Mouse (Mus musculus) erythroid progenitor cell, adult 5-6 weeks (primary cell): Measurements from ENCODE around the gene Smtnl1. TPM values are rescaled to one million over a fixed set of nuclear protein-coding genes. Genes with fewer than 3 reads are reported as not detected.
"Not testable (repeated sequence)": the region's sequence is repeated elsewhere in the genome, so short reads cannot be mapped to it uniquely, and the experiment has no call there.

Experiments used
- ATAC-seq: replicated peaks from 2 replicates; pipeline ENCODE4 v1.8.0; 2016; ENCODE audit warnings: moderate number of reproducible peaks, mild to moderate bottlenecking, moderate TSS enrichment, inconsistent platforms; ENCODE audit not compliant: poor library complexity, low FRiP score, severe bottlenecking
- total RNA-seq, 2 experiments: library from RNA; stranded (forward) in 1 of 2; stranded (reverse) in 1 of 2; fragments of 150-400 nt in 1 of 2; fragments of 186-747, 209-891 nt in 1 of 2; gene quantifications; 2 replicates each; pipeline versions ENCODE4 v1.2.3 to v1.2.4; 2015 to 2017; ENCODE audit warnings: low replicate concordance in 2 of 2

Gene Smtnl1
- total RNA-seq, 2 experiments from 2014 or later, result not detected

DNA sequence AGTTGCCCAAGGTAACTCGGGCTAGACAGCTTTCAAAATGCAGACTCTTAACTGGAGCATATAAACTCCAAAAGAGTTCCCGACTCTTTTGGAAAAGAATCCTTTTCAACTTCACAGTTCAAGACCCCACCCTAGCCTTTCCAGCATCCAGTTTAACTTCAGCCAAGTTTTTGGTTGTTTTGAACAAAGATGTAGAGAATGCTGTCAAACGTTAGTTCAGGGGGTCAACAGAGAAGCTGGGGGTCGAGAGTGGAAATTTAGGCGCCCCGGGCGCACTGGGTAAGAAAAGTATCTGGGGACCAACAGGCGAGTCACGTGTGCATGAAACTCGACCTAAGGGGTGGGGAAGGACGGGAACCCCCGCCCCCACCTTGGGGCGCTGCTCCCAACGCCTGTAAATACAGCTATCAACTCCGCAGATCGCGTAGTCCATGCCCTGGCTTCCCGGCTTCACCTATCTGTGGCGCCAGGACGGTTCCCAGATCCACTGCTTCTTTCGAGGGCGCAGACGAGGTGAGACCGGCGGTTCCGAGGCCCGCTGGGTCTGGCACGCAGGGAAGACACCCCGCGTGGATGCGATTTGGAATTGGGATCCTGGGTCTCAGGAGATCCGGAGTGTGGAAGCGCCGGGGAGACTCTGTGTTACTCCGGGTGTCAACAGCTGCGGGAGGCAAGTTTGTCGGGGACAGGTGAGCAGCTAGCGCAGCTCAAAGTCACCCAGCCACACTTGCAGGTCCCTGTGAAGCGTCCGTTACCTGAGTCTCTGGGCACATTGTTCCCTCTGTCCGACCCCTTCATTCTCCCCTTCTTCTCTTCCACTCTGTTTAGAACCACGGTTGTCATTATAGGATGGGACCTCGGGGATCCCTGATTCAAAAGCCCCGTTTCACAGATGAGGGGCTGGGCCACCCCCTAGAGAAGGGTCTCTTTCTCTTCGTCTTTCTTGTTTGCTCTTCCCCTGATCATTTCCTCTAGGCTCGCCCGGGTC is 16.8 kb upstream of the Smtnl1 start:
- ATAC-seq, result peak; percentile 65

DNA sequence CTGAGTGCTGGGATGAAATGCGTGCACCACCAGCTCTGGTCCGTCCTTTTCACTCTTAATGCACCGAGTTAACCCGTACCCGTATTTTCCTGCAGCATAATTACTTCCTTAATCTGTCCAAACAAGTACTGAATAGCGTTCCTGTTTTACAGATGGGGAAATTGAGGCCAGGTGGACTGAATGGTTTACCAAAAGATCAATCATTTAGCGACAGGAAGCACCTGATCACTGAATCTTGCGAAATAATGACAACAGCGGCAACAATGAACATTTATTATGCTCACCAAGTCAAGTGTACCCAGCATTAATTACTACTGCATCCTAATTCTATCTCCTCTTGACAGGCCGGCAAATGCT is 16.1 kb upstream of the Smtnl1 start, which contains the start of gene Slc43a1:
Slc43a1 (plus strand) TSS at position 258 of the 357 bp plus-strand sequence.
- ATAC-seq, result no peak

DNA sequence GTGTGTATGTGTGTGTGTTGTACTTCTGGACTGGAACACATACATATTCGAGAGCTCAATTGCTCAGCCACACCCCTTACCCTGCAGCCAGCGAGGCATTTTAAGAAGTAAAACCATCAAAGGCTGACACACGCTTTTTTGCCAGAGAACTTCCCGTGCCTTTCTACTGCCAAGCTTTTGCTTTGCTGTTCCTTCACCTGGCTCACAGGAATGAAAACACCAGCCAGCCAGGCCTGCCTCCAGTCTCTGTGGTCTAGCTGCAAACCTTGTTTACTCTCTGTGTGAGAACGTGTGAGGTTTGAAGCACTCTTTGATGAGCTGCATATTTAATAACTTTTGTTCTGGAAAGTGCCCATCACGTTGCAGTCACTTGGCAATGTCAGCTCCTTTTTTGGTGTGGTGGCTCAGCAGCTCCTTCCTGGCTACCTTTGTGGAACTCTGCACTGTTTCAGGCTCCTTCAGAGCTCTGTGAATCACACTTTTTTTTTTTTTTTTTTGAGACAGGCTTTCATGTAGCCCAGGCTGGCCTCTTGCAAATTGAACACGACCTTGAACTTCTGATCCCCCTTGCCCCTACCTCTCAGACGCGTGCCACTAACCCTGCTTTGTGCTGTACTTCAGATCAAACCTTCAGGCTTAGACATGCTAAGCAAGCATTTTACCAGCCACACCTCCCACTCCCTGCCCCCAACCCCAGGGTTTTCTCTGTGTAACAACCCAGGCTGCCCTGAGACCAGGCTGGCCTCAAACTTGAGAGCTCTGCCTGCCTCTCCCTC is 15.6 kb upstream of the Smtnl1 start:
- no peak for ATAC-seq

DNA sequence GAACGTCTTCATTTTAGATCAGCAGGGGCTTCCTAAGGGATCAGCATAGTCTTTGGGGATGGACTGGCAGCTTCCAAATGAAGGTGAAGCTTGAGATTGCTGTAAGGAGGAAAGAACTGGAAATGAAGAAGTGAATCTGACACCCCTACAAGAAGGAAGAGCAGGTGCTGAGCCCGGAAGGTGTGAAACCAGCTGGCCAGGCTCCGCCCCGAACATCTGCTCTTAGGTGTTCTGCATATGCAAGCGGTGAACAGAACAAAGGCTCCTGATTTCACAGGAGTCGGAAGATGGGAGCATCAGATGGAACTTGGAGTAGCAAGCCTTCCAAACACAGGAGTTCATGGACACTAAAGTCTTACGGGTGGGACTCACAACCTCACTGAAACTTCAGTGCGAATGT is 14.7 kb upstream of the Smtnl1 start:
- no peak for ATAC-seq

DNA sequence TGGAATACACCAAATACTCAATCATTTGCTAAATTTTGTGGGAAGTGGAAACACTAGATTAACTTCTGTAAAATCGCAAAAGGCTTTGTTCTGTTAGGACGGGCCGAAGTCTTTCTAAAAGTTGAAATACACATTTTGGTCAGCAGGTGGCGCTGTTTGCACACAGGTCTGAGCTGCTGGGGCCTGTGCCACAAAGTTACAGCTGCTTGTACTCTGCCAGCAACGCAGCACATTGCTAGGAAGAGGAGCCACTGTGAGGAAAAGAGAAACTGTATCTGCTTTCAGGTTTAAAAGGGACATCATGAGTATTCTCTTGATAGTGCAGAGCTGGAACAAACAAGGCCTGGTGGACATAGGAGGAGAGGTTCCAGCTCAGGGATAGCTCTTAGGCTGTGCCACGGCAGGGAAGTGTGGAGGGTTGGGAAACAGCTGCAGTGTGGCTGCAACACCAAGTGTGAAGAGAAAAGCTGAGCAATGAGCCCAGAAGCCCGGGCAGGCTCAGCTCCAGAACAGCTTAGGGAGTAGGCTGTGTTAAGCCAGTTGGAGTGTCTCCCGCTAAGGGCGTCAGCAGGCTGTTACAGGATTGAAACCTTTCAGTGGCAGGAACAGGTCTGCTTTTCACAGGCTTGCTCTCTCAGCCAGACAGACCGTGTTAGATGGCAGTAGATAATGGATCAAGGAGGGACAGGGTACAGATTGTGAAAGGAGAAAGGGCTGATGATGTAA is 9.4 kb upstream of the Smtnl1 start:
- ATAC-seq, result peak; percentile 60

DNA sequence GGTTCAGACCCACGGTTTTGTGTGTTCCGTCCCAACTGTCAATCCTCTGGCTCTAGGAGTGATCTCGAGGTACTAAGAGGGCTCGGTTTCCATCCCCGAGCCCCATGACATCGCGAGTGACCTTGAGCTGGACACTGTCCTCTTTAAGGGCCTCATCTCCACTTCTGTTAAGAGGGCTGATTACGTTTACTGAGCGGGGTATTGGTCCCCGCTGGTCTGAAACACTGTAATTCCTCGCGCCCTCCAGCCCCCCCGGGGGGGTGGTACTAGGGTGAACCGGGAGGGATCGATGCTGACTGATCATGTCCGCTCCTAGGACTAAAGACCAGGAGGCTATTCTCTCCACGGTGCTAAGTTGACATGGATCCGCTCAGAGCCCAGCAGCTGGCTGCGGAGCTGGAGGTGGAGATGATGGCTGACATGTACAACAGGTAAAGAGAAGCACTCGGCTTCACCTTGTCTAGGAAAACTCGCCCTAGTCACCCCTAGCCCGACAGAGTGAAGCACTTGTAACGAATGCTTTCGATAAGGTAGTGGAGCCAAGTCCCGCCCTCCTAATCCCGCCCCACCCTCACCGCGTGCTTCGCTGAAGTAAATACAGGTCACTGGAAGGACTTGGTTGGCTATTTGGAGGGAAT is 5.0 kb upstream of the Smtnl1 start:
- peak; percentile 79 for ATAC-seq

DNA sequence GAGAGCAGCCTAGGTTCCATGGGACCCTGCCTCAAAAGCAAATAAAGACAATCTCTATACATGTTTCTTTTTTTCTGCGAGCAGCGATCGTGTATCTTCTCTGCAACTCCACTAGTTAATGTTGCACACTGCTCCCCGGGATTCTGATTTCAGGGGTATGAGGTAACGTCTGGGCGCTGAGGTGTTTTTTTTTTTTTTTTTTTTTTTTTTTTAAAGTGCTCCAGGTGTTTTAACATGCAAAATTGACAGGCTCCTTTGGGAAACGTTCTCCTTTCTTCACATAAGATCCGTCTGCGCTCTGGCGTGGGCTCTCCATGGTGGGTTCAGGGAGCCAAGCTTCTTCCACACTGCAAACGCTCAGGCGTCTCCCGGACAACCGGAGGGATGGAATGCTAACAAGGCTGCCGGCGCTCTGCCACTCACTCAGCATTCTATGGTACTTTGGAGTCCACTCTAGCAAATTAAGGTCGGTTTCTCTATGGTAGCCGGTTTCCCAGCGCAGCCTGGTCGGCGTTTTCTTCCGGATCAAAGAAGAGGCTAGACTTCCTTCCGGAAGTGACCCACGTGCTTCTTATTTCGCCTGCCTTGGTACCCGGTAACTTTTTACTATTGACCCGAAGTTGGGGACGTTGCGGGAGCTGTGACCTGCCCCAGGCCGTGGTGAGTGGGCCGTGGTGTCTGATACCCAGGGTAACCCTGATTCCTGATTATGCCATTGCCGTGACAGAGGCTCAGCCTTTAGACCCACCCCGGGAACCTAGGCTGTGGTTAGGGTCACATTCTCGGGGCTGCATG is 4.2 kb upstream of the Smtnl1 start, which contains the start of gene Timm10:
Timm10 (plus strand) TSS at position 510 of the 795 bp plus-strand sequence.
- ATAC-seq, result peak; percentile 91

DNA sequence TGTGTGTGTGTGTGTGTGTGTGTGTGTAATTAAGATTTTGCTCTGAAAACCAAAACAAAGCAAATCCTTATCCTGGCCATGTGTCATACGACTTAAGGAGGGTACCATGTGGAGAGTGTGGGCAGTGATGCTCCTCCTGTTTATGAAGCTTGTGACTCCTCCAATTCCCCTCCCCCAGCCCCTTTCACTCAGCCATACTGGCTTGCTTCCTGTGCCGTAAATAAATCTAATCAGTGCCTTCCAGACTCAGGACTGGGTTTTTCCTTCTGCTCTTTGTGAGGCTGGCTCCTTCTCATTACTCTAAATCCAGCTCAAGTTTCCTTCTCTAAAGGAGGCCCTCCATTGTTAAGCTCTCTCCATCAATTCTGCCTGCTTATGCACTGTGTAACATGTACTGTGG is 785 bp upstream of the Smtnl1 start:
- no peak for ATAC-seq

DNA sequence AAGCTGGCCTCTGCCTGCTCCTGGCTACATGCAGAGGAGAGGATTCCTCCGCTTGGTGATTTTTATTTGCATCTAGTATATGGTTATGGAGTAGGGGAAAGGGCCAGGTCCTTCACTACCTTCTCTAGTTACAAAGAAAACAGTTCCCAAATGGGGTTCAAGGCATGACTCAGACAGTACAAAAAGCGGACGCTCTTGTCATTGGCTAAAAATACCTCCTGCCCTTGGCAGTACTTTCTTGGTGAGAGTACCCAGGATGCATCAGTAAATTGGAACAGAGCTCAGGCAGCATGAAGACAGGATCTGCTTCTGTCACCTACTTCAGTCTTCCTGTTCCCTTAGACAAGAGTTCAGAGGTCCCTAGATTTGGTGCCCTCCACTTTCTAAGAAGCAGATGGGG is 2.6 kb downstream of the Smtnl1 start:
- no peak for ATAC-seq

DNA sequence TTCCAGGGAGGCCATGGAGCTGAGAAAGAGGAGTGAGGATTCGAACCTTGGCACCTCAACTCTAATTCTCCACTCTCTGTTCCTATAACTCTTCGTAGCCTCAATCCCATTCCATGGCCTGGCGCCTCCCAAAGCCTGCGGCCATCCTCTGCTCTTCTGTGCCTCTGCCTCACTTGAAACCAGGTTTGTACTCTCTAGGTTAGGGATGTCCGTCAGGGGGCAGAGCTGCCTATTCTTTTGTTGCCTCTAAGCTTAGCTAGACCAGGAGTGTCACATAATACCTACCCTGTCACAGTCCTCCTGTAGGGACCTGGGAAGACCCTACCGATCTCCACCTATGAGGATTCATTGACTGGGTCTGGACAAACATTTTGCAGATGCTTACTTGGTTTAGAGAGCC is 9.8 kb downstream of the Smtnl1 start:
- ATAC-seq, result no peak

DNA sequence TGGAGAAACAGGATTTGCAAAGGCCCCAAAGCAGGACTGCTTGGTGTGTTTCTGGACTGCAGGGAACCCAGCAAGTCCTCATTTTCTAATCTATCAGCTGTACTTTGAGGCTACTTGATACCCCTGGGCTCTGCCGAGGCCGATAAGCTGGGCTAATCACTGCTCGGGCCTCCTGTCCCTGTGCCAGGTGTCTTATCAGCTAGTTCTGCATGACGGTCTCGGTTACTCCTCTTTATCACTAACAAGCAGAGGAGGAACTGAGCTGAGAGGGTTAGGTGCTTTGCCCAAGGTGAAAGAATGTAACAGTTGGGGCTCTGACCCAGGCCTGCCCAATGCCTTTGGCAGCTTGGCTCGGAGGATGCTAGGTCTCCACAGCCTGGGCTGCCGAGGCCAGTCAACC is 10.6 kb downstream of the Smtnl1 start:
- peak; percentile 89 for ATAC-seq

DNA sequence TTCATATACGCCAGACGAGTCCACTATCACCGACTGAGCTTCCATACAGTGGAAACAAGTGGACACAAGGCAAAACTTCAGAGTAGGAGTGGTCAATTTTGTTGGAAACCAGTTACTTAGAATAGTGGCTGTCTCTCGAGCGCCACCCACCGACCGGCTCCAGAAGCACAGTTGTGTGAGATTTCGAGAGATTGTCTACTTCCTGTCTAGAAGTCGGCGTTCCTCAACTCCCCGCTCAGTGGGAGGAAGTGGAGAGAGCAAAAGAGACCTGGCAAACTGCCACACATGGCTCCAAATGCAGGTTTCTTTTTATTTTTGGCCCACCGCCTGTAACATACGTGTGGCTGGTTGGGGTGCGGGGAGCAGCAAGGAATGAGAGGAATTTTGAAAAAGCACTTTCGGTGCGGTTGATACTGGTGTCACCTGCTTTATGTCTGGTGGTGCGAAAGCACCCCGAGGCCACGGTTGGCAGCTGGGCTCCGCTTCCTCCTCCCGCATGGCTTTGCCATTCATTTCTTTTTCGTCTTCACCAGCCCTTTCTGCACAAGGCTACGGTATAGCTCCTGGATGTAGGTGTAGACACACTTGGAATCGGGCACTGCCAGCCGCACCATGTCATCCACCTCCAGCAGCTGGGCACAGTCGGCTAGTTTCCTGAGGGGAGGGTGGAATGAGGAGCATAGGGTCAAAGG is 11.4 kb downstream of the Smtnl1 start:
- peak; percentile 55 for ATAC-seq

DNA sequence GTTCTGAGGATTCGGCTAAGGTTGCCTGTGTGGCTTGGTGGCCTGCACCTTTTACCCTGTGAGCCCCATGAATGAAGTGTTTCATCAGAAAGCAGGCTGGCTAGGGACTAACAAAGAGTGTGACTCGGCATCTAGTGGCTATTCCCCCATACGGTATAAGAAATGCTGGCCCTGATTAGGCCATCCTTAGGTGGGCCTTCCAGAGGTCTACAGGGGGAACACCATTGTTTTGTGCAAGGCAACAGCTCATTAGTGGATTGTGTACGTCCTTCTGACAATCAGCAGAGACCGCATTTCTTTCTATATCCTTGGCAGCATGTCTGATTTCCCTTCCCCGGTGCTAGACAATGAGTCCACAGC is 11.9 kb downstream of the Smtnl1 start:
- no peak for ATAC-seq

DNA sequence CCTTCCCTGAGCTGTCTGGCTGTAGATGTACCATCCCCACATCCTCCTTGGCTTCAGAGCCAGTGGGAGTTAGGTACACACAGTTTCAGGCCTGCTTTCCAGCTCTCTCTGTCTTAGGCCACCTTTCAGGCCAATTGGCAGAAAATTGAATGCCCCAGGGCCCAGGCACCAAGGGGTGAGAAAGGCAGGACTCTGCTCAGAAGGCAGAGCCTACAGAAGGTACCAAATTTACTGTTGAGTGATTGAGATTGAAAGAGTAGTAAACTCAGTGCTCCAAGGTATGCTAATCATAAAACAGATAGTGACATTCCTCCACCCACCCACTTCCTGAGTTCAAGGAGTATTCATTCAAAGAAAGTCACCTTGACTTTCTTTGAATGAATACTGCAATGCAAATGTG is 13.1 kb downstream of the Smtnl1 start:
- no peak for ATAC-seq

DNA sequence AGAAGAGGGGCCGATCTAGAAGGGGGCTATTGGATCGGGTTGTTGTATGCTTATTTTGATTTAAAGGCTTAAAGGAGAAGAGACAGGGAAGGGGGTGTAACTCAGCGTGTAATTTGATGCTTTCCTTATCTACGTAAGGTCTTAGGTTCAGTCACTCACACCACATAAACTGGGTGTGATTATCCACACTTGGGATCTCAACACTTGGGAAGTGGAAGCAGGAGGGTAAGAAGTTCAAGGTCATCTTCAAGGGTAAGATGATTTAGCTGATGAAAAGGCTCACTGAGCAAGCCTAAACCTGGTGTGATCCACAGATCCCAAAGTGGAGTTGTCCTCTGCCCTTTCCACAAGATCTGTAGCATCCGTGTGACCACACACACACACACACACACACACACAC is 15.9 kb downstream of the Smtnl1 start:
- no peak for ATAC-seq

DNA sequence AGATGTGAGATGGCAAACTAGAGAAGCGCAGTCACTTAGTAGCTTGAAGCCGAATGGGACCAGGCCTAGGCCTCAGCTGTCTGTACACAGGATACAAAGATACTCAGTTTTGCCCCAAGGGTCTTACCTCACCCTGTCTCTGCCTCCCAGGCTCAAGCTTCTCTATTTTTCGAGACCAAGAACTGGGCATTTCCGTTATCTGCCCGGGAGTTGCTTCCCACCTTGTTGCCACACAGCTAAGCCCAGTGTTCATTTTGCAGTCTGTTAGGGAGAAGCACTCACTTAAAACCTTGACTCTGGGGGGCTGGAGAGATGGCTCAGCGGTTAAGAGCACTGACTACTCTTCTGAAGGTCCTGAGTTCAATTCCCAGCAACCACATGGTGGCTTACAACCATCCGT is 18.5 kb downstream of the Smtnl1 start:
- no peak for ATAC-seq

DNA sequence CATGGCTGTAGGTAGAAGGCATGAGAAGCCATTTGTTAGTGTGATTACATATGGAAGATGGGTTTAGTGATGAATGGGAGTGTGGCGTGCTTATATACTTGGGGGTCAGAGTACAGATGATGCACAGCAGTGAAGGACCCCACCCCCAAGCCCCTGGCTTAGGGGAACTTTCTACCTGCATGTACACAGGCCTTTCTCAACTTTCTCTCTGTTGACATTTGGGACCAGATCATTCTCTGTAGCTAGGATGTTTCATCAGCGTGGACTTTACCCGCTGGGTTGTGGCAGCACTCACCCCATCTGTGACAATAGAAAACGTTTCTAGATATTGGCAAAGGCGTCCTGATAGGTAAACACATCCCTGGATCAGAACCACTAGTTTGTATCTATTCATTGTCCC is 21.2 kb downstream of the Smtnl1 start:
- ATAC-seq, result not testable (repeated sequence)

DNA sequence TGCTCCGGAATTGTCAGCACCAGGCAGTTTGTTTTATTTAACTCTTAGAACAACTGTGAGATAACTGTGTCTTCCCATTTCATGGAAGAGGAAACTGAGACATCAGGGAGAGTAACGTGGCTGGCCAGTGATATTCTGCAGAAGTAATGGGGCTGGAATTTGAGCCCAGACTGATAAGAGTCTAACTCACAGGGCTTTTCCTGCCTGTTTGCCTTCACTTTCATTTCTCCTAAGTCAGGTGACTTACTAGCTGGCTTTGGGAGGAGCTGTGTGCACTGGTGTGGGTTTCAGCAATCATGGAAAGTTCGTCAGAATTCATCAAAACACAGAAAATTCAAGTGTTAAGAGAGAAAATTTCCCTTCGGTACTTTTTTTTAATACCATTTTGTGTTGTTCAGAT is 22.1 kb downstream of the Smtnl1 start:
- ATAC-seq, result peak; percentile 62
